Mouse (Mus musculus) testis, adult 2 months (tissue): ENCODE data around the gene Padi2. TPM values are rescaled to one million over a fixed set of nuclear protein-coding genes. Genes with fewer than 3 reads are reported as not detected.

Source experiments
- H3K27ac ChIP-seq: fragments of 200-500 bp; 2 replicates; pipeline ENCODE4 v1.5.1; 2012; ENCODE audit warnings: low read depth, low read length; ENCODE audit not compliant: control insufficient read depth, insufficient read depth
- H3K27me3 ChIP-seq: fragments of 200-500 bp; 2 replicates; pipeline ENCODE4 v1.6.1; 2012; ENCODE audit warnings: mild to moderate bottlenecking, low read length, moderate library complexity; ENCODE audit not compliant: control insufficient read depth, insufficient read depth
- H3K36me3 ChIP-seq: fragments of 200-500 bp; 2 replicates; pipeline ENCODE4 v1.6.1; 2012; ENCODE audit warnings: mild to moderate bottlenecking, low read length; ENCODE audit not compliant: control insufficient read depth, insufficient read depth
- H3K4me1 ChIP-seq: fragments of 200-500 bp; 2 replicates; pipeline ENCODE4 v1.6.1; 2012; ENCODE audit warnings: low read length; ENCODE audit not compliant: control insufficient read depth, insufficient read depth
- H3K4me3 ChIP-seq: fragments of 200-500 bp; 2 replicates; pipeline ENCODE4 v1.5.1; 2012; ENCODE audit warnings: low read depth, mild to moderate bottlenecking, low read length, moderate library complexity, mixed read lengths; ENCODE audit not compliant: control insufficient read depth
- CTCF ChIP-seq: fragments of 200-500 bp; IDR thresholded peaks from 2 replicates; pipeline ENCODE4 v1.5.1; 2012; ENCODE audit warnings: low read depth, mild to moderate bottlenecking, inconsistent platforms, low read length, moderate library complexity; ENCODE audit not compliant: control insufficient read depth, insufficient read depth, insufficient replicate concordance
- POLR2A ChIP-seq: fragments of 200-500 bp; IDR thresholded peaks from 2 replicates; pipeline ENCODE4 v1.6.1; 2012; ENCODE audit warnings: low read depth, mild to moderate bottlenecking, inconsistent platforms, low read length, moderate library complexity; ENCODE audit not compliant: control insufficient read depth
- polyA plus RNA-seq: library from polyadenylated mRNA; depleted of rRNA; stranded (reverse); fragments of >200 nt; gene quantifications from 2 replicates; pipeline ENCODE4 v1.2.3, GENCODE M21; 2012

The Padi2 gene
- polyA plus RNA-seq, 1 experiment = 1.9 TPM

GRCm38 (mm10) chr4:140912271-140912833 lies 6.2 kb downstream of the Padi2 start:
- Histone ChIP-seq H3K27me3 (no peaks in the 10 kb centered on the region), H3K4me1 (peaks cover 6% of the 10 kb centered on the region), H3K36me3 (no peaks in the 10 kb centered on the region), H3K27ac (no peak overlapping the region), H3K4me3 (no peak overlapping the region)
- TF ChIP-seq CTCF (no peak), POLR2A (no peak)

GRCm38 (mm10) chr4:140913565-140913964 lies 7.4 kb downstream of the Padi2 start:
- TF ChIP-seq CTCF (no peak), POLR2A (no peak)
- no peak overlapping the region for H3K4me3 ChIP-seq
- H3K27ac ChIP-seq = no peak overlapping the region
- no peaks in the 10 kb centered on the region for H3K27me3 ChIP-seq
- H3K36me3 ChIP-seq = no peaks in the 10 kb centered on the region
- H3K4me1 ChIP-seq = peaks cover 6% of the 10 kb centered on the region

DNA sequence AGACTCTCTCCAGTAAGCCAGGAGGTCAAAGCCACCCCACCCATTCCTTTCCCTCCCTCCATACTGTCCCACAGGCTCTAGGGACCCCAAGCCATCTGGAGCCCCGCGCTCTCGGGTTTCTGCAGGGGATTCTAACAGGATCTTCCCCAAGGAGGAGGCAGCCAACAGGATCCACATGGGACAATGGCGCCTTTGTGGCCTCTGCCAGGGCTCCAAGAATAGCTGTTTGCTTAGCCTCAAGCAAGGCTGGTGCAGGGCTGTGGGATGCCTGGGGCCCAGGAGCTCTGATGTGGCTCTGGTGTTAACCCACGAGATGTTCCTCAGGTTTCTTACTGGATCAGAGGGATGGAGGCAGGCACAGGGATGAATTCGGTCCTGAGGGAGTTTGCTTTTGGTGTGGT lies 8.6 kb downstream of the Padi2 start:
- peaks cover 6% of the 10 kb centered on the region for H3K4me1 ChIP-seq
- H3K36me3 ChIP-seq = no peaks in the 10 kb centered on the region
- H3K4me3 ChIP-seq = no peak overlapping the region
- TF ChIP-seq POLR2A = no peak
- no peak for TF ChIP-seq CTCF
- H3K27ac ChIP-seq = no peak overlapping the region
- H3K27me3 ChIP-seq = no peaks in the 10 kb centered on the region

DNA sequence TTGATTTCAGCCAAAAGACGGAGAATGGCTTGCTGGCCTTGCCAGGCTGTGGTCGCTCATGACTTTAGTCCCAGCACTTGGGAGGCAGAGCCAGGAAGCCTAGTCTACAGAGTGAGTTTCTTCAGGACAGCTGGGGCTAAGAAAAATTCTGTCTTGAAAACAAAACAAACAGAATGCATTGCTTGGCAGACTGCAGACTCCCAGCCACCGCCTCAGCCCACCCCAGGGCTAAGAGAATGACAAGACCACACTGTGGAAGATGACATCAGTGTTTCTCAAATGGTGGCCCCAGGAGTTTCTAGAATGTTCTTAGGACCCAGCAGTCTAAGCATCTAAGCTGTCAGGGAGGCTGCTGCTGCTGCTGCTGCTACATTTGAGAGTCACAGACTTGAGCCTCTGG lies 9.1 kb downstream of the Padi2 start:
- Histone ChIP-seq H3K27ac (no peak overlapping the region), H3K27me3 (no peaks in the 10 kb centered on the region), H3K36me3 (no peaks in the 10 kb centered on the region), H3K4me3 (no peak overlapping the region), H3K4me1 (peaks cover 6% of the 10 kb centered on the region)
- no peak for TF ChIP-seq CTCF
- no peak for TF ChIP-seq POLR2A

GRCm38 (mm10) chr4:140916296-140916695 lies 10.2 kb downstream of the Padi2 start:
- H3K27ac ChIP-seq = no peak overlapping the region
- H3K27me3 ChIP-seq = no peaks in the 10 kb centered on the region
- no peak for TF ChIP-seq POLR2A
- no peak for TF ChIP-seq CTCF
- no peaks in the 10 kb centered on the region for H3K36me3 ChIP-seq
- no peak overlapping the region for H3K4me3 ChIP-seq
- no peaks in the 10 kb centered on the region for H3K4me1 ChIP-seq

DNA sequence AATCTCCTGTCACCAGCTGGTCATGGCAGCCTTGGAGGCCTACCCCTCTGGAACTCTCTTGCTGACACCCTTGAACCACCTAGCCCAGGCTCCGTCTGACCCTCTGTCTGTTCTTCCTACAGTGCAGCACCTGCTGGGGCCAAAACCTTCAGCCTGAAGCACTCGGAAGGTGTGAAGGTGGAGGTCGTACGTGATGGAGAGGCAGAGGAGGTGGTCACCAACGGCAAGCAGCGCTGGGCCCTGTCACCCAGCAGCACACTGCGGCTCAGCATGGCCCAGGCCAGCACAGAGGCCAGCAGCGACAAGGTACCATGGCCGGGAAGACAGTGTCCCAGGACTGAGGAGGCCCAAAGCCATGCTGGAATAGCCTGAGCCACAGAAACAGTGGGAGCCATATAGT lies 11.3 kb downstream of the Padi2 start:
- H3K27ac ChIP-seq = no peak overlapping the region
- H3K4me1 ChIP-seq = no peaks in the 10 kb centered on the region
- H3K4me3 ChIP-seq = no peak overlapping the region
- TF ChIP-seq CTCF = no peak
- no peak for TF ChIP-seq POLR2A
- no peaks in the 10 kb centered on the region for H3K27me3 ChIP-seq
- H3K36me3 ChIP-seq = no peaks in the 10 kb centered on the region

- no peaks in the 10 kb centered on the region for H3K4me1 ChIP-seq
- H3K4me3 ChIP-seq = no peak overlapping the region
- H3K36me3 ChIP-seq = no peaks in the 10 kb centered on the region
- TF ChIP-seq POLR2A (no peak), CTCF (no peak)
- H3K27me3 ChIP-seq = no peaks in the 10 kb centered on the region
- no peak overlapping the region for H3K27ac ChIP-seq
Observed at GRCm38 (mm10) chr4:140919974-140920836, 14.1 kb downstream of the Padi2 start.
